Mouse (Mus musculus) bone marrow macrophage, adult 2 months (primary cell): ENCODE data around the gene Nacc2.

Source experiments
- CTCF ChIP-seq: IDR thresholded peaks from 2 replicates; pipeline ENCODE4 v1.5.1; 2012; ENCODE audit warnings: low read depth, mild to moderate bottlenecking, low read length, moderate library complexity
- POLR2A ChIP-seq: IDR thresholded peaks from 2 replicates; pipeline ENCODE4 v1.6.1; 2012; ENCODE audit warnings: mild to moderate bottlenecking, low read depth, low read length, borderline replicate concordance

DNA sequence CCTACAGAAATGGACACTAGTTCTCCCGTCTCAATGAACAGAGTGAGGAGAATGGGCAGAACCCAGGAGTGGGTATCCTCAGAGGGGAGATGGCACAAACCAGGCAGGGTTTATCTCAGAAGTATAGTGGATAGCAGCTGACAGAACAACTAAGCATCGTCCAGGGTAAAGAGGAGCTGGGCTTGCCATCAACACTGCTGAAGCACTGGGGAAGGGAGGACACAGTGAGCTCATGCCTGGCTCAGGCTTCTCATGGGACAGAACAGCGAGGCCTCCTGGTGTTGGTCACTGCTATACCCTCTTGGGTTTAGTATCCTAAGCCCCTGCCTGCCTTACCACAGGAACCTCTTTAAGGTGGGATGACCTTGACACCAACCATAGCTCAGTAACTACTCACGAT, 36.5 kb downstream of the Nacc2 start:
- TF ChIP-seq CTCF (no peak), POLR2A (no peak)
